Mouse (Mus musculus) erythroblast, embryonic 14.5 days (primary cell): ENCODE measurements at regions not wholly inside any gene's neighbourhood (a gene's known extent, or its start where the extent isn't known, plus 50 kb on each side); places are given as distances from the start of the nearest gene placed in this dataset.

Experiments
- H3K27me3 ChIP-seq: 2 replicates; pipeline ENCODE4 v1.6.1; 2012; ENCODE audit warnings: inconsistent platforms; ENCODE audit not compliant: control insufficient read depth
- H3K36me3 ChIP-seq: 2 replicates; pipeline ENCODE4 v1.6.1; 2012; ENCODE audit warnings: mild to moderate bottlenecking, inconsistent platforms; ENCODE audit not compliant: control insufficient read depth
- H3K4me1 ChIP-seq: 2 replicates; pipeline ENCODE4 v1.6.1; 2012; ENCODE audit warnings: inconsistent platforms; ENCODE audit not compliant: control insufficient read depth
- H3K4me3 ChIP-seq: replicated peaks from 2 replicates; pipeline ENCODE3; 2012; ENCODE audit warnings: moderate library complexity, mild to moderate bottlenecking, inconsistent platforms
- H3K9me3 ChIP-seq: 2 replicates; pipeline ENCODE4 v1.6.1; 2012; ENCODE audit warnings: low read length, inconsistent platforms, mixed read lengths; ENCODE audit not compliant: control insufficient read depth
- GATA1 ChIP-seq: IDR thresholded peaks from 2 replicates; pipeline ENCODE4 v1.6.1; 2012; ENCODE audit warnings: low read length, inconsistent platforms, mixed read lengths
- TAL1 ChIP-seq: IDR thresholded peaks from 3 replicates; pipeline ENCODE4 v1.6.1; 2012; ENCODE audit warnings: low read length, inconsistent platforms, mixed read lengths

DNA sequence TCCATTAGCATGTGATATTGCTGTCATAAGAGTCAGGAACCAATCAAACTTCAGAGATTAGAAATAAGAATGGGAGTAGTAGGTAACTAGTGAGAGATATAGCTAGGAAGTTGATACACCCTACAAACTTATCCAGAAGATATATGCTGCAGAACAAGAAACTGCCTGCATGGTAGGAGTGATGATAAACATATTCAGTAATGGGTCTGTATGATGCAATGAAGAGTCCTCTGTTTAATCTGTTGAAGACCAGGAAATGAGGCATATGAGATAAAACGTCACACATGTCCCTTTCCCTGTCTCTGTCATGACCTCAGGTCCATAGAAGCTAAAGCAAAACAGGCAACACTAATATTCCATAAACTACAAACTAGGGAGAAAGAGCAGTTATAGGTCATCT, 162.2 kb upstream of the Ppargc1a start:
- H3K9me3 ChIP-seq, result no peaks in the 10 kb centered on the region
- no peak overlapping the region for H3K4me3 ChIP-seq
- H3K27me3 ChIP-seq, result no peaks in the 10 kb centered on the region
- no peaks in the 10 kb centered on the region for H3K4me1 ChIP-seq
- H3K36me3 ChIP-seq, result no peaks in the 10 kb centered on the region
- no peak for TF ChIP-seq GATA1
- no peak for TF ChIP-seq TAL1

DNA sequence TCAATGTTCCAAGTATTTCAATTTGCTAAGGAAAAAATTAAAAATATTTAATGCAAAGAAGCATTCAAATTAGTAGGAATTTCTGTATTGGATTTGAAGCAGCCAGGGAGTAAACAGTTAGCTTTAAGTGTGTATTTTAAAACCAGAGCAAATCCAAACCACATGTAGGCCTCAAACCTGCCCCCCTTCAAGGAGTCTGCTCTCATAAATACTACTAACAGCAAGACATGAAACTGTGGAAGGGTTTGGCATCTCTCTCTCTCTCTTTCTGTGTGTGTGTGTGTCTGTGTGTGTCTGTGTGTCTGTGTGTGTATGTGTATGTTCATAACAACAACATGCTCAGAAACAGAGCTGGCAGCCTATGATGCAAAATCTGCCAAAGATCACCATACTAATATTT, 159.2 kb upstream of the Ppargc1a start:
- no peak overlapping the region for H3K4me3 ChIP-seq
- no peaks in the 10 kb centered on the region for H3K36me3 ChIP-seq
- H3K27me3 ChIP-seq, result no peaks in the 10 kb centered on the region
- no peak for TF ChIP-seq GATA1
- no peak for TF ChIP-seq TAL1
- no peaks in the 10 kb centered on the region for H3K9me3 ChIP-seq
- no peaks in the 10 kb centered on the region for H3K4me1 ChIP-seq

- Histone ChIP-seq H3K36me3 (no peaks in the 10 kb centered on the region), H3K9me3 (no peaks in the 10 kb centered on the region), H3K4me1 (no peaks in the 10 kb centered on the region), H3K27me3 (no peaks in the 10 kb centered on the region), H3K4me3 (no peak overlapping the region)
- TF ChIP-seq GATA1, result no peak
- no peak for TF ChIP-seq TAL1
Observed at GRCm38 (mm10) chr5:51718911-51719310, 151.4 kb upstream of the Ppargc1a start.

DNA sequence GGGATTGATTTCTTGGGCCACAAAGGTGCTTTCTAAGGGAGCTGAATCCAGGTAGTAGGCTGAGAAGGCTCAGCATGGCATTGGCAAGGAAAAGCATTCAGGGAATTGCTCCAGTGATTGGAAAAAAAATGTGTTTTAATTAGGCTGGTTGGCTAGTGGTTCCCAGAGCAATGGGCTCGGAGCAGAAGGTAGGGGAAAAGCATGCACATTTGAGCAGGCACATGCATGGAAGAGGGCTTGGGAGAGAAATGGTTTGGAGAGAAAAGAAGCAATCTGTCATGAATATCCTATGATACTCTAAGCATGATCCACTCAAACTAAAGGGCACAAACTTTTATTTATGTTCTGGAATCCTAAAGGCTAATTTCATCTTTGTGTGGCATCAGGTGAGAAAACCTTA, 150.9 kb upstream of the Ppargc1a start:
- Histone ChIP-seq H3K4me3 (no peak overlapping the region), H3K4me1 (no peaks in the 10 kb centered on the region), H3K36me3 (no peaks in the 10 kb centered on the region), H3K27me3 (no peaks in the 10 kb centered on the region), H3K9me3 (no peaks in the 10 kb centered on the region)
- TF ChIP-seq GATA1 (no peak), TAL1 (no peak)

- Histone ChIP-seq H3K9me3 (no peaks in the 10 kb centered on the region), H3K36me3 (no peaks in the 10 kb centered on the region), H3K27me3 (no peaks in the 10 kb centered on the region), H3K4me3 (no peak overlapping the region), H3K4me1 (no peaks in the 10 kb centered on the region)
- no peak for TF ChIP-seq TAL1
Observed at GRCm38 (mm10) chr5:51711860-51712560, 144.5 kb upstream of the Ppargc1a start.

DNA sequence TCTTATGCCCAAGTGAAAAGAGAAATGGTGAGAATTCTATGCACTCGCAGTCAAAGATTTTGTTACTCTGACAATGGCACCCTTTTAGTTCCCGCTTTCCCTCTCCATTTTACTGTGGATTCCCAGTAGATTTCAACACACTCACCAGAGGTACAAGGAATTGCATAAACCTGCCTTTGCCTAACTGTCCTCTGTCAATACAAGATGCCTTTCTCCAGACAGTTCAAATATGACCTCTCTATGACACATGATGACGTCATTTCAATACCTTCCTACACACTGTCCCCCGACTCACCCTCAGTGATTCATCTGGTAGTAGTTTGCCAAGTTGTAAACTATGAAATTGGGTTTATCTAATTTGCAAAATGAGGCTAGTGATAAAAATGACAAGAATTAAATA, 143.1 kb upstream of the Ppargc1a start:
- Histone ChIP-seq H3K4me1 (no peaks in the 10 kb centered on the region), H3K36me3 (no peaks in the 10 kb centered on the region), H3K27me3 (no peaks in the 10 kb centered on the region), H3K9me3 (no peaks in the 10 kb centered on the region), H3K4me3 (no peak overlapping the region)
- TF ChIP-seq GATA1, result no peak
- TF ChIP-seq TAL1, result no peak

GRCm38 (mm10) chr5:51709447-51709991, 142.0 kb upstream of the Ppargc1a start:
- H3K27me3 ChIP-seq, result no peaks in the 10 kb centered on the region
- TF ChIP-seq TAL1, result no peak
- TF ChIP-seq GATA1, result no peak
- no peaks in the 10 kb centered on the region for H3K36me3 ChIP-seq
- H3K4me1 ChIP-seq, result no peaks in the 10 kb centered on the region
- no peak overlapping the region for H3K4me3 ChIP-seq
- no peaks in the 10 kb centered on the region for H3K9me3 ChIP-seq

GRCm38 (mm10) chr5:51679884-51680283, 112.4 kb upstream of the Ppargc1a start:
- Histone ChIP-seq H3K27me3 (no peaks in the 10 kb centered on the region), H3K4me3 (no peak overlapping the region), H3K9me3 (no peaks in the 10 kb centered on the region), H3K36me3 (no peaks in the 10 kb centered on the region), H3K4me1 (no peaks in the 10 kb centered on the region)
- TF ChIP-seq TAL1 (no peak), GATA1 (no peak)

DNA sequence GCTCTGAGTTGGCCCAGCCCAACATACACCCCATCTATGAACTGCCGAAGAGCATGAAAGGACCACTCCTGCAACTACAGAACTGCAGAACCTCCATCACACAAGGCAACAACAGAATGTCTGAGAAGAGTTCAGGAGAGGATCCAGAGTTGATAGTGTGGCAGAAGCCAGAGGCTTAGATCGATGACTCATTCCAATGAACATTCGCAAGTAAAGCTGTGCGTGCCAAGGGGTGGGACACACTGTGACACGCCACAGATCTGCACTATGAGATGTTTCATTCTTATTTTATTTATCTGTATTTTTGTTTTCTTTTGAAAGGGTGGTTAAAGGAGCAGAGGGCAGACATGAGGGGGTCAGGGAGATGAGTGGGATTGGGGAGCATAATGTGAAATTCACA, 103.7 kb upstream of the Ppargc1a start:
- no peaks in the 10 kb centered on the region for H3K27me3 ChIP-seq
- no peaks in the 10 kb centered on the region for H3K9me3 ChIP-seq
- no peak overlapping the region for H3K4me3 ChIP-seq
- H3K4me1 ChIP-seq, result no peaks in the 10 kb centered on the region
- TF ChIP-seq TAL1 (no peak), GATA1 (no peak)
- no peaks in the 10 kb centered on the region for H3K36me3 ChIP-seq

DNA sequence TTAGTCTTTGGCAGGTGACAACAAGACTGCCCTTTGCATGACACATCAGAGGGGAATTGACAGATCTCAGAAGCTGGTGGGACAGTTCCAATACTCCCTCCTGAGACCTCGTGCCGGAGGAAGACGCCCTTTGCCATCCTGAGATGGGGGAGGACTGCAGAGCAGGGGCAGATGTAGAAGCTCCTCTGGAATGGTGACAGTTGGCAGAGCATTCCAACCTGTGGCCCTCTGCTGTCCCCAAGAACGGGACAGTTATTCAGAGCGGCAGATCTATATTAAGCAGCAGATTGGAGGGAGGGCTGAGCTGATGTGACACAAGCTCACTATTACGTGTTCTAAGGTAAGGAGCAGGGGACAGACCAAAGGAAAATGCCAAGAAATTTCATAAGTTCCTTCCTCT, 97.7 kb upstream of the Ppargc1a start:
- H3K4me3 ChIP-seq, result no peak overlapping the region
- no peaks in the 10 kb centered on the region for H3K36me3 ChIP-seq
- H3K27me3 ChIP-seq, result no peaks in the 10 kb centered on the region
- no peaks in the 10 kb centered on the region for H3K4me1 ChIP-seq
- H3K9me3 ChIP-seq, result no peaks in the 10 kb centered on the region
- TF ChIP-seq GATA1 (no peak), TAL1 (no peak)
